Mouse (Mus musculus) limb, embryonic 11.5 days (tissue): ENCODE results near the gene Zfp449. TPM values are rescaled to one million over a fixed set of nuclear protein-coding genes. Genes with fewer than 3 reads are reported as not detected.
"Not testable (repeated sequence)": the region's sequence is repeated elsewhere in the genome, so short reads cannot be mapped to it uniquely, and the experiment has no call there.

Experiments used
- ATAC-seq: fragments of 200-750 bp; cut with Nextera tagmentation; 2 replicates; pipeline ENCODE4 v1.8.0; 2017; ENCODE audit warnings: low read depth; ENCODE audit not compliant: insufficient number of reproducible peaks, low FRiP score, low TSS enrichment
- DNase-seq: peaks from one replicate; pipeline ENCODE4 v3.0.0-alpha.2; 2015; ENCODE audit warnings: low spot score
- H3K27ac ChIP-seq: fragments of 300-500 bp; sonication (generic); replicated peaks from 2 replicates; pipeline ENCODE4 v1.5.1; 2014; ENCODE audit warnings: low read depth, mild to moderate bottlenecking, low read length
- H3K27me3 ChIP-seq: fragments of 300-500 bp; sonication (generic); 2 replicates; pipeline ENCODE4 v1.6.1; 2014; ENCODE audit warnings: mild to moderate bottlenecking, low read length, mixed read lengths; ENCODE audit not compliant: control insufficient read depth, insufficient read depth
- H3K36me3 ChIP-seq: fragments of 300-500 bp; sonication (generic); 2 replicates; pipeline ENCODE4 v1.6.1; 2014; ENCODE audit warnings: mild to moderate bottlenecking, low read length, moderate library complexity, mixed read lengths; ENCODE audit not compliant: control insufficient read depth, insufficient read depth
- H3K4me1 ChIP-seq: fragments of 300-500 bp; sonication (generic); 2 replicates; pipeline ENCODE4 v1.6.1; 2014; ENCODE audit warnings: low read length, mixed read lengths; ENCODE audit not compliant: control insufficient read depth, insufficient read depth
- H3K4me2 ChIP-seq: fragments of 300-500 bp; sonication (generic); 2 replicates; pipeline ENCODE4 v1.6.1; 2014; ENCODE audit warnings: low read depth, mild to moderate bottlenecking, moderate library complexity; ENCODE audit not compliant: severe bottlenecking
- H3K4me3 ChIP-seq: fragments of 300-500 bp; sonication (generic); 2 replicates; pipeline ENCODE4 v1.5.1; 2014; ENCODE audit warnings: low read depth, low read length
- H3K9ac ChIP-seq: fragments of 300-500 bp; sonication (generic); 2 replicates; pipeline ENCODE4 v1.6.1; 2014; ENCODE audit warnings: mild to moderate bottlenecking, low read length
- H3K9me3 ChIP-seq: fragments of 300-500 bp; sonication (generic); 2 replicates; pipeline ENCODE4 v1.6.1; 2016; ENCODE audit warnings: low read length; ENCODE audit not compliant: control insufficient read depth
- WGBS: fragments of 180-500 bp; shearing (Covaris S2); extraction: QIAGEN DNeasy Blood & Tissue Kit; methylation state at CpG from one replicate; pipeline ENCODE4 v1.1.7; 2014; 5-methylcytosine and 5-hydroxymethylcytosine counted together
- polyA plus RNA-seq: library from polyadenylated mRNA; unstranded; fragments of >200 nt; fragmentation: Nextera tagmentation; extraction: Ambion mirVana; gene quantifications from 2 replicates; pipeline ENCODE4 v1.2.1, GENCODE M21; 2014

Zfp449 gene
- polyA plus RNA-seq, 1 experiment from 2014 or later, result 11.0 TPM

- not testable (repeated sequence) for H3K4me1 ChIP-seq, H3K36me3 ChIP-seq, H3K27ac ChIP-seq, H3K9me3 ChIP-seq, H3K27me3 ChIP-seq
- DNase-seq (peak; percentile 69), ATAC-seq (peak; percentile 90)
- WGBS, result 15% methylated on average over 42 of the region's 56 CpGs
- Histone ChIP-seq H3K9ac (peak within 1 kb of the TSS; percentile 37; the same call in 1 of the 2 replicates), H3K4me2 (peak within 1 kb of the TSS; percentile 43), H3K4me3 (peak within 1 kb of the TSS; percentile 40)
Observed at GRCm38 (mm10) chrX:56374431-56375128, 28.4 kb downstream of the Zfp449 start, which contains the start of gene Smim10l2a. TSS of gene Smim10l2a (plus strand) at chrX:56374586.

GRCm38 (mm10) chrX:56380852-56381251, 34.7 kb downstream of the Zfp449 start:
- Histone ChIP-seq H3K4me1 (no peaks in the 10 kb centered on the region), H3K9ac (no peak overlapping the region), H3K9me3 (no peaks in the 10 kb centered on the region), H3K27me3 (no peaks in the 10 kb centered on the region), H3K4me3 (no peak overlapping the region), H3K36me3 (no peaks in the 10 kb centered on the region), H3K4me2 (no peak overlapping the region), H3K27ac (no peak overlapping the region)
- WGBS, result 80% methylated on average over 2 of the region's 2 CpGs
- ATAC-seq (no peak), DNase-seq (no peak)

- 83% methylated on average over 2 of the region's 2 CpGs for WGBS
- Histone ChIP-seq H3K4me2 (no peak overlapping the region), H3K36me3 (no peaks in the 10 kb centered on the region), H3K27ac (no peak overlapping the region), H3K9me3 (no peaks in the 10 kb centered on the region), H3K9ac (no peak overlapping the region), H3K4me3 (no peak overlapping the region), H3K27me3 (no peaks in the 10 kb centered on the region), H3K4me1 (no peaks in the 10 kb centered on the region)
- DNase-seq (no peak), ATAC-seq (no peak)
Observed at GRCm38 (mm10) chrX:56384142-56384541, 37.9 kb downstream of the Zfp449 start.

GRCm38 (mm10) chrX:56404646-56405045, 58.4 kb downstream of the Zfp449 start:
- ATAC-seq (no peak), DNase-seq (no peak)
- 27% methylated on average over 2 of the region's 2 CpGs for WGBS
- H3K36me3 ChIP-seq, result no peaks in the 10 kb centered on the region
- H3K27me3 ChIP-seq, result no peaks in the 10 kb centered on the region
- H3K4me2 ChIP-seq, result no peak overlapping the region
- no peaks in the 10 kb centered on the region for H3K4me1 ChIP-seq
- no peaks in the 10 kb centered on the region for H3K9me3 ChIP-seq
- H3K27ac ChIP-seq, result no peak overlapping the region
- no peak overlapping the region for H3K4me3 ChIP-seq
- no peak overlapping the region for H3K9ac ChIP-seq

- DNase-seq, result no peak
Observed at GRCm38 (mm10) chrX:56405482-56405881, 59.3 kb downstream of the Zfp449 start.

GRCm38 (mm10) chrX:56406128-56406527, 59.9 kb downstream of the Zfp449 start:
- no peaks in the 10 kb centered on the region for H3K9me3 ChIP-seq
- no peak overlapping the region for H3K9ac ChIP-seq
- ATAC-seq (no peak), DNase-seq (no peak)
- no peaks in the 10 kb centered on the region for H3K4me1 ChIP-seq
- no peaks in the 10 kb centered on the region for H3K27me3 ChIP-seq
- H3K4me2 ChIP-seq, result no peak overlapping the region
- no peaks in the 10 kb centered on the region for H3K36me3 ChIP-seq
- WGBS, result 34% methylated on average over 5 of the region's 5 CpGs
- H3K27ac ChIP-seq, result no peak overlapping the region
- no peak overlapping the region for H3K4me3 ChIP-seq

More at GRCm38 (mm10) chrX:56405482-56405881, 59.3 kb downstream of the Zfp449 start:
- H3K4me1 ChIP-seq, result no peaks in the 10 kb centered on the region
- H3K9me3 ChIP-seq, result no peaks in the 10 kb centered on the region
- ATAC-seq, result no peak
- no peak overlapping the region for H3K9ac ChIP-seq
- H3K27ac ChIP-seq, result no peak overlapping the region
- no peaks in the 10 kb centered on the region for H3K36me3 ChIP-seq
- 82% methylated on average over 1 of the region's 1 CpGs for WGBS
- H3K4me2 ChIP-seq, result no peak overlapping the region
- H3K27me3 ChIP-seq, result no peaks in the 10 kb centered on the region
- H3K4me3 ChIP-seq, result no peak overlapping the region

Other genes with a start within 250 kb of the Zfp449 start
- gene 3830403N18Rik, start 209.8 kb upstream of the Zfp449 start, polyA plus RNA-seq, result 0.63 and 0.75 TPM in 2 replicates
- gene Gm773, start 133.5 kb upstream of the Zfp449 start, polyA plus RNA-seq, result not detected in 2 replicates
- 8.5 and 8.8 TPM in 2 replicates for gene Smim10l2a, start 28.2 kb downstream of the Zfp449 start, polyA plus RNA-seq
- 1.5 and 4.0 TPM in 2 replicates for gene Gm2174, start 101.6 kb downstream of the Zfp449 start, polyA plus RNA-seq
- 28.3 and 30.9 TPM in 2 replicates for gene Ints6l, start 108.5 kb downstream of the Zfp449 start, polyA plus RNA-seq
- gene Gm10477, start 178.3 kb downstream of the Zfp449 start, polyA plus RNA-seq, result not detected in 2 replicates
- gene Gm648, start 203.2 kb downstream of the Zfp449 start, polyA plus RNA-seq, result not detected in 2 replicates